Mouse (Mus musculus): ENCODE data around the gene Pgam5. TPM values are rescaled to one million over a fixed set of nuclear protein-coding genes. Genes with fewer than 3 reads are reported as not detected.

Gene Pgam5
- polyA plus RNA-seq, 1 experiment, result not detected

DNA sequence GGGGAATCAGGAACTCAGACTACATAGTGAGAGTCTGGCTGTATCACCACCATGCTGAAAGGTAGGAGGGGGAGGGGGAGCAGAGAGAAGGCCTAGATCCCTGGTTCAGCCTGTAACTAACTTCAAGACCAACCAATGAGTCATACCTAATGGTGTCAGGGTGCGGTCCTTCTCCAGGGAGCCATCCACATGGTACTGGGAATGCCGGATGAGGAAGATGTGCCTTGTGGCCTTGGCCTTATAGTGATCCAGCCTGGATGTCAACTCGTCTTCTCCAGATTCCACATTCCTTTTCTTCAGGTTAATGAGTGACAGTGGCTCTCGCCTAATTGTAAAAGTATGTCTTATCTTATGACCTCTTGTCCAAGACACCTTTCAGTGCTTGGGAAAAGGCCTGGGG lies 2.8 kb downstream of the Pgam5 start:
- WGBS, result 88% methylated on average over 4 of the region's 4 CpGs
- H3K27ac ChIP-seq (ENCODE audit: insufficient read depth, low read depth, low read length), result no peak overlapping the region
- H3K4me1 ChIP-seq (ENCODE audit: control insufficient read depth, insufficient read depth, low read length), result peaks cover 3% of the 10 kb centered on the region; the same call in 1 of the 2 replicates
- no peak for TF ChIP-seq POLR2A (IDR thresholded peaks at IDR 0.05; ENCODE audit: insufficient read depth, low read depth, low read length)
- TF ChIP-seq CTCF (IDR thresholded peaks at IDR 0.05; ENCODE audit: insufficient read depth, low read depth, low read length), result no peak
- H3K4me3 ChIP-seq (ENCODE audit: insufficient read depth, low read depth, low read length), result no peak overlapping the region

DNA sequence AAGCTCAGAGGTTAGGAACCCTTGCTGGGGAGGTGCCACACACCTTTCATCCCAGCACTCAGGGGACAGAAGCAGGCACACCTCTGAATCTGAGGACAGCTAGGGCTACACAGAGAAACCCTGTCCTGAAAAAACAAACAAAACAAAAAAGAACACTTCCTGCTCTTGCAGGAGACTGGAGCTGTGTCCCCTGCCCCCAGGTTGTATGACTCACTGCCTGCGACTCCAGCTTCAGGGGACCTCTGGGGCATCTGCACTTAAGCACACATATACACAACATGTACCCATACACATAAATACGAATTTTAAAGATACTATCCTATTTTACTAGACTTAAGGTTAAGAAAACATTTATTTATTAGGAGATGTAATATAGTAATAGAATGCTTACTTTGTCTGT lies 25.6 kb downstream of the Pgam5 start:
- WGBS, result 76% methylated on average over 2 of the region's 2 CpGs
- Histone ChIP-seq H3K27ac (ENCODE audit: insufficient read depth, low read depth, low read length) (no peak overlapping the region), H3K4me1 (ENCODE audit: control insufficient read depth, insufficient read depth, low read length) (no peaks in the 10 kb centered on the region), H3K4me3 (ENCODE audit: insufficient read depth, low read depth, low read length) (no peak overlapping the region)
- TF ChIP-seq CTCF (IDR thresholded peaks at IDR 0.05; ENCODE audit: insufficient read depth, low read depth, low read length), result no peak
- TF ChIP-seq POLR2A (IDR thresholded peaks at IDR 0.05; ENCODE audit: insufficient read depth, low read depth, low read length), result no peak

DNA sequence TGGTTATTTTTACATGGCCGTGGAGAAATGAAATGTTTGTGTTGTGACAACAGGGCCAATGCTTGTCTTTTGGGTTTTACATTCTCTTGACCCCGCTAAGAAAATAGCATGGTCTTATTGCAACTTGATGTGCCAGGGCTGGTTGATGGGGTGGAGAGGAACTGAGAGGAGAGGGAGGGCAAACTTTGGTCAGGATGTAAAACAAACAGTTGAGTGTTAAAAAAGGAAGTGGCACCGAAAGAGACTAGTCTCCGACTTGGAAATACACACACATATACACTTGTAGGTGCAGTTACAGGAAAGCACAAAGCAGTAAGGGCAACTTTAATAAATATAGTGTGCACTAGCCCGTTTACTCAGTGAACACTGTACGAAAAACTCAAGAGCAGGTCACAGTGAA lies 37.4 kb downstream of the Pgam5 start:
- Histone ChIP-seq H3K27ac (ENCODE audit: insufficient read depth, low read depth, low read length) (no peak overlapping the region), H3K4me3 (ENCODE audit: insufficient read depth, low read depth, low read length) (no peak overlapping the region), H3K4me1 (ENCODE audit: control insufficient read depth, insufficient read depth, low read length) (peaks cover 2% of the 10 kb centered on the region; the same call in 1 of the 2 replicates)
- TF ChIP-seq POLR2A (IDR thresholded peaks at IDR 0.05; ENCODE audit: insufficient read depth, low read depth, low read length) (no peak), CTCF (IDR thresholded peaks at IDR 0.05; ENCODE audit: insufficient read depth, low read depth, low read length) (no peak)
- 79% methylated on average over 6 of the region's 6 CpGs for WGBS

DNA sequence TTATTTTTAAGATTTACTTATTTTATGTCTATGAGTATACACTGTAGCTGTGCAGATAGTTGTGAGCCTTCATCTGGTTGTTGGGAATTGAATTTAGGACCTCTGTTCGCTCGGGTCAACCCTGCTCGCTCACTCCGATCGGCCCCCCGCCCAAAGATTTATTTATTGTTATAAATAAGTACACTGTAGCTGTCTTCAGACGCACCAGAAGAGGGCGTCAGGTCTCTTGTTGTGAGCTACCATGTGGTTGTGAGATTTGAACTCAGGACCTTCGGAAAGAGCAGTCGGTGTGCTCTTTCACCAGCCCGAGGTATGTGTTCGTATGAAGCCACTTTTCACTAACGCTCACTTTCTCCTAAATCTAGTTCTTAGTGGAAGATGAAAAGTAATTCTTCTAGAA lies 38.1 kb downstream of the Pgam5 start:
- Histone ChIP-seq H3K4me1 (ENCODE audit: control insufficient read depth, insufficient read depth, low read length) (peaks cover 2% of the 10 kb centered on the region; the same call in 1 of the 2 replicates), H3K27ac (ENCODE audit: insufficient read depth, low read depth, low read length) (no peak overlapping the region), H3K4me3 (ENCODE audit: insufficient read depth, low read depth, low read length) (peak overlapping the region; percentile 30; the same call in 1 of the 2 replicates)
- WGBS, result 37% methylated on average over 13 of the region's 13 CpGs
- TF ChIP-seq POLR2A (IDR thresholded peaks at IDR 0.05; ENCODE audit: insufficient read depth, low read depth, low read length) (no peak), CTCF (IDR thresholded peaks at IDR 0.05; ENCODE audit: insufficient read depth, low read depth, low read length) (no peak)

DNA sequence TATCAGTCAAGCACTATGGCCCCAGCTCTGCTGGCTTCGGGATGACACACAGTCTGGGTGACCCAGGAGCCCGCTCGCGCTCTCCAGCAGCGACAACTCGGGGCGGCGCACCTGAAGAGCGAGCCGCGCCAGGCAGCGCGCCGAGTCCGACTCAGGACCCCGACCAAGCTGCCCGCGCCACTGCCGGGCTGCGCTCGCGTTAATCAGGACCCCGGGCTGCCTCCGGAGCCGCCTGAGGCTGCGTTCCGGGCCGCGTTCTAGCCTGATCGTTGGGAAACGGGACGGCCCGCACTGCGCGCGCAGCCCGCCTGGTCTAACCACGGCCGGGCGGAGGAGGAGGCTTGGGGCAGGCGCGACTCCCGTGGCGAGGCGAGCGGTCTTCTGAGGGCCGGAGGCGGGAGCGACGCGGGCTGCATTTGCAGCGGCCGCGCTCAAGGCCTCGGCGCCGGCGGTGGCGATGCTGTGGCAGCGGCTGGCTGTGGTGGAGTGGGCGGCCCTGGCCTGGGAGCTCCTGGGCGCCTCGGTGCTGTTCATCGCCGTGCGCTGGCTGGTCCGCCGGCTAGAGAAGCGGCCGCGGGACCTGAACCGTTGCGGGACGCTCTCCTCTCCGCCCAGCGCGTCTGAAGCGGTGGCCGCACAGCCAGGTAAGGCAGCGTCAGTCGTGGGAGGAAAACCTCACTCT lies 38.8 kb downstream of the Pgam5 start, which contains the start of gene Ankle2:
Gene Ankle2 (plus strand): TSS at position 225 of the 682 bp plus-strand sequence.
- Histone ChIP-seq H3K27ac (ENCODE audit: insufficient read depth, low read depth, low read length) (peak within 1 kb of the TSS; percentile 74), H3K4me1 (ENCODE audit: control insufficient read depth, insufficient read depth, low read length) (peaks cover 2% of the 10 kb centered on the region; the same call in 1 of the 2 replicates), H3K4me3 (ENCODE audit: insufficient read depth, low read depth, low read length) (peak within 1 kb of the TSS; percentile 83)
- under 1% methylated on average over 80 of the region's 81 CpGs for WGBS
- TF ChIP-seq POLR2A (IDR thresholded peaks at IDR 0.05; ENCODE audit: insufficient read depth, low read depth, low read length), result peak; percentile 76
- TF ChIP-seq CTCF (IDR thresholded peaks at IDR 0.05; ENCODE audit: insufficient read depth, low read depth, low read length), result no peak

DNA sequence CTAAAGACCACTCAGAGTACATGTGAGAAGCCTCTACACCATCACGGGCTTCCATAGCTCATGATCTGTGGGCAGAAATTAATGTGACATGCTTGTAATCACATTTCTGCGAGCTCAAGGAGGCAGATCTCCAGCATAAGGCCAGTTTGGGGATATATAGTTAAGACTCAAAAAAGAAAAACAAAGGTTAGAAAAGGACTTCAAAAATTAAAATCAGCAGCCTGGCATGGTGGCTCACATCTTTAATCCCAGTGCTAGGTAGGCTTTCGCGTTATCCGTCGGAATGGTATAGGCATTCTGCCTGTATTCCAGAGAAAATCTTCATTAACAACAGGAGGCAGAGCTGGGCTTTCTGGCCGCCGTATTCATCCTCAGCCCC lies 39.3 kb downstream of the Pgam5 start:
- peak overlapping the region; percentile 74; the same call in 1 of the 2 replicates for H3K27ac ChIP-seq (ENCODE audit: insufficient read depth, low read depth, low read length)
- WGBS, result 1% methylated on average over 8 of the region's 8 CpGs
- H3K4me1 ChIP-seq (ENCODE audit: control insufficient read depth, insufficient read depth, low read length), result peaks cover 2% of the 10 kb centered on the region; the same call in 1 of the 2 replicates
- TF ChIP-seq POLR2A (IDR thresholded peaks at IDR 0.05; ENCODE audit: insufficient read depth, low read depth, low read length), result no peak
- no peak for TF ChIP-seq CTCF (IDR thresholded peaks at IDR 0.05; ENCODE audit: insufficient read depth, low read depth, low read length)
- H3K4me3 ChIP-seq (ENCODE audit: insufficient read depth, low read depth, low read length), result peak overlapping the region; percentile 83

DNA sequence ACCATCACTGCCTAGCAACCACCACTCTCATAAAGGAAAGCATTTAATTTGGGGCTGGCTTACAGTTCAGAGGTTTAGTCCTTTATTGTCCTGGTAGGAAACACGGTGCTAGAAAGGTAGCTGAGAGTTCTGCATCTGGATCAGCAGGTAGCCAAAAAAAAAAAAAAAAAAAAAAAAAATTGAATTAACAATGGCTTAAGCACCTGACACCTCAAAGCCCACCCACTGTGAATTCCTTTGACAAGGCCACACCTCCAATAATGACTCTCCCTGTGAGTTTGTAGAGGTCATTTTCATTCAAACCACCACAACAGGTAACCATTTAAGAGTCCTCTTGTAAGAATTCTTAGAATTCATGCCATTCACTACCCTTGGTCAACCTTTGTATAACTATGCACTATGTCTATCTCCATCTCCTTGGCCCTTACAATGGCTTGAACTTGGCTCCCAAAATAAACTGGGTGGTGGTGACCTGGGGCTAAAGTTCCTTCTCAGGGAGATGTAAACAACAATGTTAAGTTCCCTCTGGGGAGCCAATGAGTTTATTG lies 42.3 kb downstream of the Pgam5 start:
- WGBS, result 50% methylated on average over 1 of the region's 1 CpGs
- Histone ChIP-seq H3K4me1 (ENCODE audit: control insufficient read depth, insufficient read depth, low read length) (peaks cover 2% of the 10 kb centered on the region; the same call in 1 of the 2 replicates), H3K4me3 (ENCODE audit: insufficient read depth, low read depth, low read length) (no peak overlapping the region), H3K27ac (ENCODE audit: insufficient read depth, low read depth, low read length) (no peak overlapping the region)
- no peak for TF ChIP-seq CTCF (IDR thresholded peaks at IDR 0.05; ENCODE audit: insufficient read depth, low read depth, low read length)
- no peak for TF ChIP-seq POLR2A (IDR thresholded peaks at IDR 0.05; ENCODE audit: insufficient read depth, low read depth, low read length)

DNA sequence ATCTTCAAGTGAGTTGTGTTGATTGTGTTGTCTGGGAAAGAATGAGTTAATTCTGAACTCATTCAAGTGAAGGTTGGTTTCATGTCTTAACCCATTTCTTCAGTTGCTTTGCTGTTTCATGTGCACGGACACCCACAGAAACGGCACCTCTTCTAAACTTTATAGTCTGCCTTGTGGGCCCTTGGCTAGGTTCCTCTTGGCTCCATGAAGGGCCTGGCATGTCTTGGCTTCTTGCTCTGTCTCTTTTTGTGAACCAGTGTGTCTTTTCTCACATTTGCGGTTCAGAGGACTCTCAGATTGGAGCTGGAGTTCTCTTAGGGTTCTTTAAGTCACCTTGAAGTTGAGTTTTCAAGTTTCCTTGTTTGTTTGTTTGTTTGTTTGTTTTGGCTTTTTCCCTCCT lies 44.7 kb downstream of the Pgam5 start:
- 74% methylated on average over 3 of the region's 3 CpGs for WGBS
- H3K27ac ChIP-seq (ENCODE audit: insufficient read depth, low read depth, low read length), result no peak overlapping the region
- H3K4me3 ChIP-seq (ENCODE audit: insufficient read depth, low read depth, low read length), result no peak overlapping the region
- H3K4me1 ChIP-seq (ENCODE audit: control insufficient read depth, insufficient read depth, low read length), result no peaks in the 10 kb centered on the region
- TF ChIP-seq CTCF (IDR thresholded peaks at IDR 0.05; ENCODE audit: insufficient read depth, low read depth, low read length), result no peak
- no peak for TF ChIP-seq POLR2A (IDR thresholded peaks at IDR 0.05; ENCODE audit: insufficient read depth, low read depth, low read length)

DNA sequence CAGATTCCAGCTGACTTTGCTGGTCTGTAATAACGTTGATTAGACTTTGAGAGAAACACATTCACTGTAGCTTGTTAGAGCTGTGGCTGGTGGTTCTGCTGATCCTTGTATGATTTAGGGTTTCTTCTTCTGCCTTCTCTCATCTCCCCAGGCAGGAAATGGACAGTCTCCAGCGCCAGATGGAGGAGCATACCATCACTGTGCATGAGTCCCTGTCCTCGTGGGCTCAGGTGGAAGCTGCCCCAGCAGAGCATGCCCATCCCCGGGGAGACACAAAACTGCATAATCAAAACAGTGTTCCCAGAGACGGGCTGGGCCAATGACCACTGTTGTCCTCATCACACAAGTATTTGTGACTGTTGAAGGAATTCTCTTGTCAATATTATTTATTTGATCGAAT lies 47.0 kb downstream of the Pgam5 start:
- TF ChIP-seq POLR2A (IDR thresholded peaks at IDR 0.05; ENCODE audit: insufficient read depth, low read depth, low read length) (no peak), CTCF (IDR thresholded peaks at IDR 0.05; ENCODE audit: insufficient read depth, low read depth, low read length) (no peak)
- Histone ChIP-seq H3K4me3 (ENCODE audit: insufficient read depth, low read depth, low read length) (no peak overlapping the region), H3K27ac (ENCODE audit: insufficient read depth, low read depth, low read length) (no peak overlapping the region), H3K4me1 (ENCODE audit: control insufficient read depth, insufficient read depth, low read length) (no peaks in the 10 kb centered on the region)
- WGBS, result 80% methylated on average over 6 of the region's 6 CpGs
